Mouse (Mus musculus): Measurements from ENCODE around the gene Snrnp35. TPM values are rescaled to one million over a fixed set of nuclear protein-coding genes. Genes with fewer than 3 reads are reported as not detected.

Gene Snrnp35
- total and polyA plus RNA-seq, 2 experiments, result 2.5 to 3.7 TPM

DNA sequence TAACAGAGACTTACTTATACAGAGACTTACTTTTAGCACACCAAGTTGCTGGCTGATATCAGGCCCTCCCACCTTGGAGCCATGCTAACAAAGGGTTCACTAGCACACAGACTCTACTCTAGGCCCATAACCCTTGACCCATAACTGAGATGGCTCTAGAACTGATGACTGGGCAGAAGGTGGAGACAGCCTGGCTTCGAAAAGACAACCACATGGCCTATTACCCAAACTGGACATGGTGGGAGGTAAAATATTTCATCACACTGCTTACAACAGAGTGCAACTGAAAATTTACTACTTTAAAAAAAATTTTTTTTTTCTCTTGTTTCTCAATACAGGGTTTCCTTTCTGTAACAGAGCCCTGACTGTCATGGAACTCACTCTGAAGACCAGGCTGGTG, 15.2 kb upstream of the Snrnp35 start:
- no peaks in the 10 kb centered on the region for H3K79me2 ChIP-seq (ENCODE audit: control insufficient read depth, insufficient read depth, low read length)
- TF ChIP-seq CTCF (IDR thresholded peaks at IDR 0.05; ENCODE audit: low read depth, low read length) (no peak), POLR2A (IDR thresholded peaks at IDR 0.05; ENCODE audit: extremely low read depth, insufficient read depth, low read length) (no peak)
- H3K27me3 ChIP-seq (ENCODE audit: control insufficient read depth, insufficient read depth, low read length), result no peaks in the 10 kb centered on the region
- H3K4me1 ChIP-seq (ENCODE audit: control insufficient read depth, insufficient read depth, low read length), result no peaks in the 10 kb centered on the region
- H3K4me3 ChIP-seq (ENCODE audit: insufficient read depth, low read depth, low read length), result no peak overlapping the region
- DNase-seq (ENCODE audit: extremely low read depth, low read depth, low spot score), result peak; percentile 42
- WGBS, result 18% methylated on average over 1 of the region's 1 CpGs
- peaks cover 14% of the 10 kb centered on the region for H3K36me3 ChIP-seq (ENCODE audit: control insufficient read depth, insufficient read depth, low read length)
- H3K27ac ChIP-seq (replicated peaks; ENCODE audit: insufficient read depth, low read depth, low read length), result no peak overlapping the region
- no peak overlapping the region for H3K9ac ChIP-seq (ENCODE audit: low read depth, low read length)

GRCm38 (mm10) chr5:124468365-124468764, 14.6 kb upstream of the Snrnp35 start:
- no peaks in the 10 kb centered on the region for H3K79me2 ChIP-seq (ENCODE audit: control insufficient read depth, insufficient read depth, low read length)
- no peak for DNase-seq (ENCODE audit: extremely low read depth, low read depth, low spot score)
- H3K9ac ChIP-seq (ENCODE audit: low read depth, low read length), result no peak overlapping the region
- TF ChIP-seq POLR2A (IDR thresholded peaks at IDR 0.05; ENCODE audit: extremely low read depth, insufficient read depth, low read length) (no peak), CTCF (IDR thresholded peaks at IDR 0.05; ENCODE audit: low read depth, low read length) (no peak)
- WGBS, result 95% methylated on average over 7 of the region's 7 CpGs
- H3K4me3 ChIP-seq (ENCODE audit: insufficient read depth, low read depth, low read length), result no peak overlapping the region
- no peak overlapping the region for H3K27ac ChIP-seq (replicated peaks; ENCODE audit: insufficient read depth, low read depth, low read length)
- no peaks in the 10 kb centered on the region for H3K27me3 ChIP-seq (ENCODE audit: control insufficient read depth, insufficient read depth, low read length)
- H3K36me3 ChIP-seq (ENCODE audit: control insufficient read depth, insufficient read depth, low read length), result peaks cover 14% of the 10 kb centered on the region
- no peaks in the 10 kb centered on the region for H3K4me1 ChIP-seq (ENCODE audit: control insufficient read depth, insufficient read depth, low read length)

GRCm38 (mm10) chr5:124469486-124469885, 13.4 kb upstream of the Snrnp35 start:
- Histone ChIP-seq H3K27me3 (ENCODE audit: control insufficient read depth, insufficient read depth, low read length) (no peaks in the 10 kb centered on the region), H3K4me1 (ENCODE audit: control insufficient read depth, insufficient read depth, low read length) (no peaks in the 10 kb centered on the region), H3K27ac (replicated peaks; ENCODE audit: insufficient read depth, low read depth, low read length) (no peak overlapping the region), H3K36me3 (ENCODE audit: control insufficient read depth, insufficient read depth, low read length) (peaks cover 11% of the 10 kb centered on the region), H3K4me3 (ENCODE audit: insufficient read depth, low read depth, low read length) (no peak overlapping the region), H3K9ac (ENCODE audit: low read depth, low read length) (no peak overlapping the region), H3K79me2 (ENCODE audit: control insufficient read depth, insufficient read depth, low read length) (peaks cover 2% of the 10 kb centered on the region; the same call in 1 of the 2 replicates)
- DNase-seq (ENCODE audit: extremely low read depth, low read depth, low spot score), result no peak
- TF ChIP-seq CTCF (IDR thresholded peaks at IDR 0.05; ENCODE audit: low read depth, low read length), result no peak
- TF ChIP-seq POLR2A (IDR thresholded peaks at IDR 0.05; ENCODE audit: extremely low read depth, insufficient read depth, low read length), result no peak
- over 99% methylated on average over 6 of the region's 6 CpGs for WGBS

DNA sequence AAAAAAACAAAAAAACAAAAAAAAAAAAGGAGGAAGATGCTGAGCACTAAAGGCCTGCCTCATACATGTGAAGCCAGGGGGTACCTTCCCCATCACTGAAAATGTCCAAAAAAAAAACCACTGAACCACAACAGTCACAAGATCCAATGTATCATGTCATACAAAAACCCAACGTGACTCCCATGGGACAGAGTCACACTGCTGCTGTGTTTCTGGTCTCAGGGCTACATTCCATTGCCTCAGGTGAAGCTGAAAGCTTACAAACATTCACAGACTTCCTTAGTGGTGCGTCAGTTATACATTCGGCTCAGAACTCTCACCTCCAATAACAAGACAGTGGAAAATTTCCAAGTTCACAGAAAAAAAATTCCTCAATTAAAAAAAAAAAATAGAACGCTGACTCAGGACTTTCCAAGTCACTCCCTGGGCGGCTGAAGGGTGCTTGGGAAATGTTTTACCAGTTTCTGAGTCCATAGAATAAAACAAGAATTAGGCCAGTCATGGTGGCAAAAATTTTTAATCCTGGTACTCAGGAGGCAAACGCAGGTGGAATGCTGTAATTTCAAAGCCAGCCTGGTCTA, 12.3 kb upstream of the Snrnp35 start:
- DNase-seq (ENCODE audit: extremely low read depth, low read depth, low spot score), result no peak
- H3K4me1 ChIP-seq (ENCODE audit: control insufficient read depth, insufficient read depth, low read length), result no peaks in the 10 kb centered on the region
- no peak overlapping the region for H3K4me3 ChIP-seq (ENCODE audit: insufficient read depth, low read depth, low read length)
- peaks cover 11% of the 10 kb centered on the region for H3K36me3 ChIP-seq (ENCODE audit: control insufficient read depth, insufficient read depth, low read length)
- H3K27ac ChIP-seq (replicated peaks; ENCODE audit: insufficient read depth, low read depth, low read length), result no peak overlapping the region
- TF ChIP-seq POLR2A (IDR thresholded peaks at IDR 0.05; ENCODE audit: extremely low read depth, insufficient read depth, low read length) (no peak), CTCF (IDR thresholded peaks at IDR 0.05; ENCODE audit: low read depth, low read length) (no peak)
- 89% methylated on average over 6 of the region's 6 CpGs for WGBS
- H3K79me2 ChIP-seq (ENCODE audit: control insufficient read depth, insufficient read depth, low read length), result peaks cover 6% of the 10 kb centered on the region; the same call in 1 of the 2 replicates
- H3K27me3 ChIP-seq (ENCODE audit: control insufficient read depth, insufficient read depth, low read length), result no peaks in the 10 kb centered on the region
- H3K9ac ChIP-seq (ENCODE audit: low read depth, low read length), result no peak overlapping the region

DNA sequence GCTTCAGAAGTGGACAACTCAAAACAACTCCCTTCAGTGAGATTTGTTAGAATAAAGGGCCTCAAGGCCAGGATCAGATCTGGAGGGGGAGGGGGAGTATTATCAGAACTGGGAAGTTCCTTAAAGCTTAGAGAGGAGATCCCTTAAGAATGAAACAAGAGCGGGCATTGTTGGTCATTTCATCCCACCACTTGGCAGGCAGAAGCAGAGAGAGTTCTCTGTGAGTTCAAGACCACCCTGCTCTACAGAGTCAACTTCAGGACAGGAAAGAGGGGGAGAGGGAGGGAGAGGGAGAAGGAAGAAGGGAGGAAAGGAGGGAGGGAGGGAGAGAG, 4.1 kb upstream of the Snrnp35 start:
- WGBS, result 48% methylated on average over 1 of the region's 1 CpGs
- no peak for TF ChIP-seq CTCF (IDR thresholded peaks at IDR 0.05; ENCODE audit: low read depth, low read length)
- TF ChIP-seq POLR2A (IDR thresholded peaks at IDR 0.05; ENCODE audit: extremely low read depth, insufficient read depth, low read length), result no peak
- DNase-seq (ENCODE audit: extremely low read depth, low read depth, low spot score), result no peak
- H3K27ac ChIP-seq (replicated peaks; ENCODE audit: insufficient read depth, low read depth, low read length), result peak overlapping the region; percentile 39
- no peaks in the 10 kb centered on the region for H3K36me3 ChIP-seq (ENCODE audit: control insufficient read depth, insufficient read depth, low read length)
- H3K4me1 ChIP-seq (ENCODE audit: control insufficient read depth, insufficient read depth, low read length), result peaks cover 1% of the 10 kb centered on the region; the same call in 1 of the 2 replicates
- peaks cover 10% of the 10 kb centered on the region for H3K79me2 ChIP-seq (ENCODE audit: control insufficient read depth, insufficient read depth, low read length)
- no peak overlapping the region for H3K4me3 ChIP-seq (ENCODE audit: insufficient read depth, low read depth, low read length)
- H3K9ac ChIP-seq (ENCODE audit: low read depth, low read length), result no peak overlapping the region
- no peaks in the 10 kb centered on the region for H3K27me3 ChIP-seq (ENCODE audit: control insufficient read depth, insufficient read depth, low read length)

- Histone ChIP-seq H3K79me2 (ENCODE audit: control insufficient read depth, insufficient read depth, low read length) (peaks cover 10% of the 10 kb centered on the region), H3K27ac (replicated peaks; ENCODE audit: insufficient read depth, low read depth, low read length) (peak overlapping the region; percentile 26; the same call in 1 of the 2 replicates), H3K4me3 (ENCODE audit: insufficient read depth, low read depth, low read length) (no peak overlapping the region), H3K4me1 (ENCODE audit: control insufficient read depth, insufficient read depth, low read length) (peaks cover 1% of the 10 kb centered on the region; the same call in 1 of the 2 replicates), H3K9ac (ENCODE audit: low read depth, low read length) (no peak overlapping the region), H3K36me3 (ENCODE audit: control insufficient read depth, insufficient read depth, low read length) (no peaks in the 10 kb centered on the region), H3K27me3 (ENCODE audit: control insufficient read depth, insufficient read depth, low read length) (no peaks in the 10 kb centered on the region)
- TF ChIP-seq POLR2A (IDR thresholded peaks at IDR 0.05; ENCODE audit: extremely low read depth, insufficient read depth, low read length), result no peak
- no peak for TF ChIP-seq CTCF (IDR thresholded peaks at IDR 0.05; ENCODE audit: low read depth, low read length)
- WGBS, result 81% methylated on average over 4 of the region's 4 CpGs
- peak; percentile 47 for DNase-seq (ENCODE audit: extremely low read depth, low read depth, low spot score)
Measured at GRCm38 (mm10) chr5:124480119-124480518, 2.8 kb upstream of the Snrnp35 start.
